Mouse (Mus musculus) frontal cortex, postnatal 25 days (tissue): ENCODE measurements around the gene Wdr63.

Experiments used
- DNase-seq, 2 experiments: peaks; one replicate each; pipeline ENCODE4 v3.0.0; 2022; ENCODE audit warnings: low spot score in 2 of 2

Gene Wdr63

DNA sequence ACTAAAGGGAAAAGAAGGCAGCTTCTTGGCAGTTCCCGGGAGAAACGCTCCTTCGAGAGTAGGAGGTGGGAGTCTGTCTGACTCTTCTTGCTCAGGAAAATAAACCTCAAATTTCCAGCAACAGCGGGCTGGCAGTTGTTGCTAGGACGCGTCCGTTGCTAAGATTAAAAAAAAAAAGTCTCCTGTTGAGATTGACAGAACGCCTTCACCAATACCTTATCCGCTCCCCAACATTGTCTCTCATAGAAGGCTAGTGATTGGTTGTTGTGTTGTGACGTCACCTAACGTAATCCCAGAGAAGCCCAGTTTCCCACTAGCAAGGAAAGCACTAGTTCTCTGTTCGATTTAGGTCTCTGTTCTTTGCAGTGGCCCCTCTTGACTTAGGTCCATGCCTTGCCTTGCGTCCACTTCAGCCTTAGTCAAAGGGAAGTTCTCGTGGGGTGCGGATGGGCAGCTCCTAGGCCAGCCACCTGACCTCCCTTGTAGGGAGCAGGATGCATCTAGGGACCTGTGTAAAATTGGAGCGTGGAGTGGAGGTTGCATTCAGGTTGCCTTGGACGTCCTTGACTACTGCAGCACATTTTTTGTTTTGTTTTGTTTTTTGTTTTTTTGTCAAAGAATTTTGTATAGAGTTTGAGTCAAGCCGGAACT lies at the start of gene Wdr63:
Gene Wdr63, minus strand, starts transcription at position 210 of the 651 bp plus-strand sequence.
- peak; percentile 10 to 27 for DNase-seq

GRCm38 (mm10) chr3:146156811-146157210 lies 48.9 kb upstream of the Wdr63 start:
- no peak for DNase-seq

- DNase-seq = no peak
These were observed 48.0 kb upstream of the Wdr63 start for GRCm38 (mm10) chr3:146155628-146156576.

DNA sequence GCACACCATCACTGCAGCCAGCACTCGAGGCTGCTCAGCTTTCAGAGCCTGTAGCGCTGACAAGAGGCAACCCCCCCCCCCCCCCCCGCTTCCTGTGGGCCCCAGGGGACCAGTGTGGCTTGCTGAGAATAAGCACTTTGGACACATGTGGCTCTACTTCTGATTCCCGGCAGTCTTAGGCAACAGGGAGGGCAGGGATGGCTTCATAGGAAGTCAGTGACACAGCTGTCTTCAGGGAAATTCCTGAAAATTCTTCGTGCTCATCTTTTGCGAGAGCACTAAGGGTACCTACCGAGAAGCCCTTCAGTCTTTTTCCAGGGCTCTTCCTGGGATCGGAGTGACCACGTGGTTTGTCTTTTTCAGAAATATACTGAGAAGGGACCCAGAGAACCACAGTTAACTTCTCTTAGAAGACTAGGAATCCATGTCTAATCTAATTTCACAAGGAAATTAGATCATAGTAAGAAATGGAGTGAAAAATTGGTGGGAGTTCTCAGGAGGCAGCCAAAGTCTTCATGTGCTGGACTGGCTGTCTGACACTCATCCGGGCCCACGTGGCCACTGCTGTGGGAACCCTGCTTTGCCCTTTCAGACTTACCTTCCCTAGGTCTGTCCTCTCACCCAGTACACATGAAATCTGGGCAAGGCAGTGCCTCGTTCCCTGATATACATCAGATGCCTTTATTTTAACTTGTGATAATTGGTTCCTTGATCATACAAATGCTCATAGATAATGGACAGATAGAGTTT lies 46.1 kb upstream of the Wdr63 start:
- DNase-seq = no peak

DNA sequence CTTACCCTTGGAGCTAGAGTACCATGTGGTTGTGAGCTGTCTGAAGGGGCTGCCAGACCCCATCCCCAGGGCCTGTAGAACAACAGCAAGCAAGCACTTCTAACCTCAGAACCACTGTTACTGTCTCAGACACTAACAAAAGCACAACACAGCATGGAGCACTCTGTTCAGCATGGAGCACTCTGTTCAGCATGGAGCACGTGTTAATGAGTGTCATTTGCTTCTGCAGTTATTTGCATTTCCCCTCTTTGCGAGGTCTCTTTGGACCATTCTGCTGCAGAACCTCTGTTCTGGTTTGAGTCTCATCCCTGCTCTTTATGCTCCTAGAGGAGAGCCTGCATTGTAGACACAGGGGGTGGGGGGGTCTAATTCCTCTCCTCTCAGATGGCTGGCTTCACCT lies 45.0 kb upstream of the Wdr63 start:
- no peak for DNase-seq

DNA sequence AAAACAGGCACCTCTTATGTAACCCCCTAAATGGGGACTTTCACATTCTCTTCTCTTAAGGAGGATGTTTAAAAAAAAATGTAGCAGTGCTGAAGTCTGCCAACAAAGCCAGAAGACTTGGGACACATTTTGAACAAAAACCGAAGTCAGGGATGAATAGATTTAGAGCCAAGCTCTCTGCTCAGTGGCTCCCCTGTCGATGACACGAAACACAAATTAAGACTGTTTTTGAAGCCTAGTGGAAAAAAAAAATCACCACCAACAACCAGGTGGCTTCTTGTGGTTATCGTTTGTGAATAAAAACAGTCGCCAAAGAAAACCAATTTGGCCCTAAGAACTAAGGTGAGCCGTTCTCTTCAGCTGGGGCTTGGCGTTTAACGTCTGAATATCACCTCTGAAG lies 44.4 kb upstream of the Wdr63 start:
- no peak for DNase-seq

- no peak for DNase-seq
These were observed 43.8 kb upstream of the Wdr63 start for GRCm38 (mm10) chr3:146151755-146152154.

- no peak for DNase-seq
These were observed 43.4 kb upstream of the Wdr63 start for GRCm38 (mm10) chr3:146151328-146151727.

- no peak for DNase-seq
These were observed 42.6 kb upstream of the Wdr63 start for GRCm38 (mm10) chr3:146150560-146150959.

- DNase-seq = no peak
These were observed 42.1 kb upstream of the Wdr63 start for GRCm38 (mm10) chr3:146150058-146150400.

DNA sequence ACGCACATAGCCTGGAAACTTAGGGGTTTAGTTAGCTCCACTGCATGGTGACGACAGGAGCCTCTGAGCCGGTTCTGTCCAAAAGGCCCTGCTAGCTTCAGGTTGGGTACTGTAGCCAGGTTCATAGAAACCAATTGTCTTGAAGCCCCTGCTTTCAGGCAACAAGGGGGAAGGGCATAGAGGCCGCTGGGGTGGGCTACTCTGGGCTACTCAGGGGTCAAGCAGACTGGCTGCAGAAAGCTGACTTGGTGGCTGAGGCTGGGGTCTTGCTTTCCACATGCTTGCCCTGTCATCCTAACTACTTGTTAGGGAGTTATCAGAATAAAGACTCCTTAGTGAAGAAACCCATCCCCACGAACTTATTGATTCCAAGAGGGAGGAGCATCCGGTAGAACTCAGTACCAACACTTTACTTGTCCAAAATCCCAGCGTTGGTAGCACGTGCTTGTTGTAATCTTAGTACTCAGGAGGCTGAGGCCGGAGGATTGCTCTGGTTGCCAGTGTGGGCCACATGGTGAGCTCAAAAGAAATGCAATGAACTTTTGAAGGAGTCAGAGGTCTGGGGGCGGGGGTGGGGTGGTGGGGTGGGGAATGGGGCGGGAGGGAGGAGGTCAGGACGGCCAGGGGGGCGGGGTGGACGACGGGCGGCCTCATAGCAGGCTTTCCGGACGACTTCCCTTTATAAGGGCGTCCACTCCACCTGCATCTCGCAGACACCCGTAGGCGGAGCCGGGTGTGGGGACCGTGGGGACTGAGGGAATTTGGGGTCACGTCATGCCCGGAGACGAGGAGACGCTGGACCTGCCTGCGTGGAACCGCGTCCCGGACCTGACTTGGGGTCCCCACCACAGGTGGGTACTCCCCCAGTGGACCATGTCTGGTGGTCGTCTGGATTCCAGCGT lies 41.5 kb upstream of the Wdr63 start, which contains the start of gene Mcoln2:
Gene Mcoln2, plus strand, starts transcription at position 678 of the 902 bp plus-strand sequence.
- DNase-seq = no peak

DNA sequence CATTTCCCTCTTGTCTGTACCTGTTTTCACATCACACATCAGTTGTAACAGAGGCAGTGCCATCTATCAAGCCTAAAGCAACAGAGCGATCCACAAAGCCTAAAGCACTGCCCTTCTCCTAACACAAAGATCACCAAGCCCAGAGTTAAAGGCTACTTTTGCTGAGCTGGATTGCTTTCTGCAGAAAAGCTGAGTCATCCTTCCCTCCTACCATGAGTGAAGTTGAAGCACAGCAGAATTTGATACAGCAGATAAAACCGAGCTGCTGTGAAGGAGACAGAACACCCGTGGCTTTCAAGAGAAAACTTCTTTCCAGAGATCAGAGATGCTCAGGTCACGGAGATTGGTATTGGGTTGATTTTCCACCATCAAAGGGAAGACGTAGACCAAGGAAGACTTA lies 38.2 kb upstream of the Wdr63 start:
- no peak for DNase-seq

- DNase-seq = no peak
These were observed 37.6 kb upstream of the Wdr63 start for GRCm38 (mm10) chr3:146145501-146145900.

DNA sequence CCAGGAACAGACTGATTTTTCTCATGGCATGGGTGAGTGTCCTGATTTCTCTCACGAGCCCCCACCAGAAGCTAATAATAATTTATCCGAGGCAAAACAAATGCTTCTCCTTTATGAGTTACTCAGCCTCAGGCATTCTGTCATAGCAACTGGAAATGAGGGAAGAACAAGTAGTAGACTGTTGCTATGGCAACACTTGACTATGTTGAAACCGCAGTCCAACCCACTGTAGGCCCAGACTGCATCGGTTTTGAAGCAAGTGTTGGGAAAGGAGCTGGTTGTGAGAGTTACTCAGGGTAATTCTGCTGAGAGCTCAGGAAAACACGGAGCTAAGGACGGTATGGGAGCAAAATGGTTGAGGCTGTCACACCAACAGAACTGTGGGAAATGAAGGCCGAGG lies 34.6 kb upstream of the Wdr63 start:
- no peak for DNase-seq

DNA sequence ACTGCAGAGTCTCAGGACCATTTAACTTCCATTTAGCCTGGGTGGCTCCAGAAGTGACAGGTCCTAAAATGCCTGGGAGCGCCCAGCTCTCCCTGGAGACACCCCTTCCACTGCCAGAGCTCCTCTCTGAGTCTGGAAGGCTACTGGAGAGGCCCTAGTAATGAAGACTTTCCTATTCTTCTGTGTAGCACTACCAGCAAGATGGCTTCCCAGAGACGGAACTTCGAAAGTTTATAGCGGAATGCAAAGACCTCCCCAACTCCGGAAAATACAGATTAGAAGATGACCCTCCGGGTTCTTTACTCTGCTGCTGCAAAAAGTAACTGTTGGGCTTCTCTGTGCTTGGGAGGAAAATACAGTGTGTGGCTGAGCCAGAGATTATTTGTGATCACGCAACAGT lies 32.3 kb upstream of the Wdr63 start:
- DNase-seq = no peak

- no peak for DNase-seq
These were observed 28.5 kb upstream of the Wdr63 start for GRCm38 (mm10) chr3:146136422-146136821.

GRCm38 (mm10) chr3:146135417-146135816 lies 27.5 kb upstream of the Wdr63 start:
- no peak for DNase-seq

- no peak for DNase-seq
These were observed 26.9 kb upstream of the Wdr63 start for GRCm38 (mm10) chr3:146134834-146135233.

DNA sequence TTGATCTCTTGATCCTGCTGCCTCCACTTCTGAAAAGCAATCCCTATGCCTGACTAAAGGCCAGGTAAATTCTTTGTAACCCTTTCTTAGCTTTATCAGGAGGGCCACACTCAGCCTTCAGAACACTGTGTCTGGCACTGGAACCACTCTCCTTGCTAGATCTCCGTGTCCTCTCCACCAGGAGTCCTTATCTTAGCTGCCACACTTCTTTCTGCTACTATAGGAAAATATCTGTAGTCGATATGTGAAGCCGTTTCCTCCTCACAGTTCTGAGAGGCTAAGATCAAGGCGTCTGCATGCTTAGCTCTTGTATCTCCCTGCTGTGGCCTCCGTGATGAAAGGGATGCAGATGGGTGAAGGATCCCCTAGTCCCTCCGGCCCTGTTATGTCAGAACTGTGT lies 19.3 kb upstream of the Wdr63 start:
- no peak for DNase-seq

GRCm38 (mm10) chr3:146123464-146123825 lies 15.5 kb upstream of the Wdr63 start:
- DNase-seq = no peak

DNA sequence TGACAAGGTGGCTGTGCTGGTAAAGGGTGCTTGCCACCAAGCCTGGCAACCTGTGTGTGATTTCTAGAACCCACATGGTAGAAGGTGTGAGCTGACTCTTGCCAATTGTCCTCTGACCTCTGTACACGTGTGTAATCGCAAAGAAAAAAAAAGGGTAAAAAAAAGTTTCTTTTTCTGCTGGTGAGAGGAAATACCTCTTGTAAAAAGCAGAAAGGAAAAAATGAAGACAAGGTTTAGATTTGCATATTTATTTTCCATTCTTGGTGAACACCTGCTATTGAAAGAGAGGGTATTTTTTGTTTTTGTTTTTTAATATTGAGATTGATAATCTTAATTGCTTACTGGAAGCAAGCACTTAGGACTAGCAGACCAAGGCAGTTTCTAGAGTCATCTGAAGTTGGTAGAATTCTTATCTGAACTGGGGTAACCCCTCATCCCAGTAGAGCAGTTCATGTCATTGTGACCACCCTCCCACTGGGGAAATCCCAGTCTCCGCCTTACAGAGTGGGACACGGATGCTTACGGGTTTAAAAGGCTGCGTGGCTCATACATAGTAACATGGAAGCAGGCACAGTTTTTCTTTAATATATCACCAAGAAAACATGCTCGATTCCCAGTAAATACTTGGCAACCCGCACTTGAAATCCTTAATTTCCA lies 15.0 kb upstream of the Wdr63 start:
- DNase-seq = no peak
